Mouse (Mus musculus) kidney, embryonic 16.5 days (tissue): ENCODE measurements around the gene Kcnj12. TPM values are rescaled to one million over a fixed set of nuclear protein-coding genes. Genes with fewer than 3 reads are reported as not detected.

Experiments used
- ATAC-seq: fragments of 200-750 bp; cut with Nextera tagmentation; 2 replicates; pipeline ENCODE4 v1.8.0; 2017; ENCODE audit warnings: moderate TSS enrichment; ENCODE audit not compliant: low FRiP score, low TSS enrichment
- H3K27ac ChIP-seq: fragments of 300-500 bp; sonication (generic); 2 replicates; pipeline ENCODE4 v1.5.1; 2014; ENCODE audit warnings: low read length
- H3K27me3 ChIP-seq: fragments of 300-500 bp; sonication (generic); 2 replicates; pipeline ENCODE4 v1.6.1; 2014; ENCODE audit warnings: low read length, control low read depth, mixed read lengths; ENCODE audit not compliant: insufficient read depth
- H3K36me3 ChIP-seq: fragments of 300-500 bp; sonication (generic); 2 replicates; pipeline ENCODE4 v1.6.1; 2014; ENCODE audit warnings: low read length, control low read depth, mixed read lengths; ENCODE audit not compliant: insufficient read depth
- H3K4me1 ChIP-seq: fragments of 300-500 bp; sonication (generic); 2 replicates; pipeline ENCODE4 v1.6.1; 2014; ENCODE audit warnings: low read length, control low read depth, mixed read lengths; ENCODE audit not compliant: insufficient read depth
- H3K4me2 ChIP-seq: fragments of 300-500 bp; sonication (generic); replicated peaks from 2 replicates; pipeline ENCODE4 v1.6.1; 2014; ENCODE audit warnings: low read depth, low read length
- H3K4me3 ChIP-seq: fragments of 300-500 bp; sonication (generic); 2 replicates; pipeline ENCODE4 v1.5.1; 2014; ENCODE audit warnings: mild to moderate bottlenecking, low read length
- H3K9ac ChIP-seq: fragments of 300-500 bp; sonication (generic); replicated peaks from 2 replicates; pipeline ENCODE4 v1.6.1; 2014; ENCODE audit warnings: low read length
- H3K9me3 ChIP-seq: fragments of 300-500 bp; sonication (generic); 2 replicates; pipeline ENCODE4 v1.6.1; 2016; ENCODE audit warnings: low read length, control low read depth
- WGBS: fragments of 180-500 bp; shearing (Covaris S2); extraction: QIAGEN DNeasy Blood & Tissue Kit; methylation state at CpG from one replicate; pipeline ENCODE4 v1.1.7; 2014; 5-methylcytosine and 5-hydroxymethylcytosine counted together
- polyA plus RNA-seq: library from polyadenylated mRNA; unstranded; fragments of >200 nt; fragmentation: Nextera tagmentation; extraction: Ambion mirVana; gene quantifications from 2 replicates; pipeline ENCODE4 v1.2.1, GENCODE M21; 2015

Kcnj12 gene
- 0.30 and 0.32 TPM in 2 replicates for polyA plus RNA-seq

DNA sequence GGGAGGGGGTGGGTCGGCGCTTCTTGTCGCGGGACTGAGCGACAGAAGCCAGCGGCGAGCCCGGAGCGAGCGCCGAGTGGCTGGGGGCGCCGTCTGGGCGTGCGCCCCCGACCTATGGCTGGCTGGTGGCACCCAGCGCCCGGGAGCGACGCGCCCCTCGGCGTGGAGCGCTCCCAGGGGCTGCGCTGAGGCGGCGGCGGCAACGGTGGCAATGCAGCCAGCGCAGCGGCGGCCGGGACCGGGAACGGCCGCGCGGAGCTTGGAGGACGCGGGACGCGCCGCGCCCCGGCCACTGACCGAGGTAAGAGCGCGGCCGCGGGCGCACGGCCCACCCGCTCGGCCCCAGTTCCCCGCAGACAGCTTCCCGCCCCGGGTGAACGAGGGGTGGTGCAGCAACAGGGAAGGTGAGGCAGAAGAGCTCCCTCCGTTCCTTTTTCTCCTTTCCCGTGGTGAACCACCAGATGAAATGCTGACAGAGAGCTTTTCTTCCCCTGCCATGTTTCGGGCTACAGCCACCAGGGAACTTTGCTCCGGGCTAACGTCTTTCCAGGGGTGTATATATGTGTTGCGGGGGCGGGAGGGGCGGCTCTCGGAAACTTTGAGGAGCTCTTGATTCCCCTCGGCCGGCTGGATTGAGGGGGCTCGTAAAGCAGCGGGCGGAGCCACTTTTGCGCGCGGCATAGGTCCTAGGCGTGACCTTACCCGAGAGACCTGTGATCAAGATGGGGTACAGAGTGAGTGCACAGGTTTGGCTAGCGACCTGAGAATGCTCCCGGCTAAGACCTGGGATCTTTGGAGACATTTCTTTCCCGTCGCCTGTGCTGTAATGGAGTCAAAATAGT, at the start of gene Kcnj12:
Kcnj12 (plus strand) TSS at position 15 of the 842 bp plus-strand sequence.
- peak within 1 kb of the TSS; percentile 45 for H3K9ac ChIP-seq
- peaks cover under 1% of the 10 kb centered on the region; the same call in 1 of the 2 replicates for H3K4me1 ChIP-seq
- H3K36me3 ChIP-seq = no peaks in the 10 kb centered on the region
- under 1% methylated on average over 80 of the region's 81 CpGs for WGBS
- H3K4me3 ChIP-seq = peak within 1 kb of the TSS; percentile 58
- H3K27ac ChIP-seq = no peak within 1 kb of the TSS
- peak within 1 kb of the TSS; percentile 96 for H3K4me2 ChIP-seq
- H3K9me3 ChIP-seq = no peaks in the 10 kb centered on the region
- no peak for ATAC-seq
- H3K27me3 ChIP-seq = peaks cover 57% of the 10 kb centered on the region

GRCm38 (mm10) chr11:60975097-60975496, 47.3 kb upstream of the Kcnj12 start:
- no peaks in the 10 kb centered on the region for H3K27me3 ChIP-seq
- no peak for ATAC-seq
- no peak overlapping the region for H3K4me3 ChIP-seq
- no peak overlapping the region for H3K4me2 ChIP-seq
- 0 out of 2 replicates have a peak, but pooled peaks cover 3% of the 10 kb centered on the region for H3K4me1 ChIP-seq
- H3K36me3 ChIP-seq = no peaks in the 10 kb centered on the region
- H3K9me3 ChIP-seq = no peaks in the 10 kb centered on the region
- no peak overlapping the region for H3K27ac ChIP-seq
- 70% methylated on average over 11 of the region's 11 CpGs for WGBS
- no peak overlapping the region for H3K9ac ChIP-seq

DNA sequence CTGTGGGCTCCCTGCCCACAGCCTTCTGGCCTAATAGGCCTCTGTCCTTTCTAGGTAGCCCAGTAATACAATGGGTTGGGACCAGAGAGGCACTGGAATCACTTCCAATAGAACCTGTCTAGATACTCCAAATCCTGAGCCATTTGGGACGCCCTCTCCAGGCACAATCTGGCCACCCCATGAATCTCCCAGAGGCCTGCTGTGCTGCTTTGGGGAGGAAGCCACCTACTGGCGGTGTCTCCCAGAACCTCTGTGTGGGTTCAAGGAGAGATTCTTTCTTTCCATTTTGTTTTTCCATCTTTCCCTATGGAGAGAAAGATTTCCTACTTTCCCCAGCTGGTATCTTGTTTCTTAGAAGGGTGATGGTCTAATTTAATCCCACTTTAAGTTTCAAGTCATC, 46.1 kb upstream of the Kcnj12 start:
- Histone ChIP-seq H3K9me3 (no peaks in the 10 kb centered on the region), H3K4me3 (no peak overlapping the region), H3K27ac (no peak overlapping the region), H3K9ac (no peak overlapping the region), H3K36me3 (no peaks in the 10 kb centered on the region), H3K27me3 (no peaks in the 10 kb centered on the region), H3K4me2 (no peak overlapping the region), H3K4me1 (0 out of 2 replicates have a peak, but pooled peaks cover 3% of the 10 kb centered on the region)
- 79% methylated on average over 2 of the region's 2 CpGs for WGBS
- no peak for ATAC-seq

GRCm38 (mm10) chr11:60976742-60977141, 45.6 kb upstream of the Kcnj12 start:
- H3K27ac ChIP-seq = no peak overlapping the region
- WGBS = 16% methylated on average over 8 of the region's 8 CpGs
- peak; percentile 70; the same call in 1 of the 2 replicates for ATAC-seq

GRCm38 (mm10) chr11:60977153-60977552, 45.2 kb upstream of the Kcnj12 start:
- WGBS = 43% methylated on average over 3 of the region's 3 CpGs

More at GRCm38 (mm10) chr11:60976742-60977141, 45.6 kb upstream of the Kcnj12 start:
- H3K27me3 ChIP-seq = no peaks in the 10 kb centered on the region
- H3K9ac ChIP-seq = no peak overlapping the region
- 0 out of 2 replicates have a peak, but pooled peaks cover 3% of the 10 kb centered on the region for H3K4me1 ChIP-seq
- no peaks in the 10 kb centered on the region for H3K36me3 ChIP-seq
- no peak overlapping the region for H3K4me3 ChIP-seq
- no peaks in the 10 kb centered on the region for H3K9me3 ChIP-seq
- no peak overlapping the region for H3K4me2 ChIP-seq

DNA sequence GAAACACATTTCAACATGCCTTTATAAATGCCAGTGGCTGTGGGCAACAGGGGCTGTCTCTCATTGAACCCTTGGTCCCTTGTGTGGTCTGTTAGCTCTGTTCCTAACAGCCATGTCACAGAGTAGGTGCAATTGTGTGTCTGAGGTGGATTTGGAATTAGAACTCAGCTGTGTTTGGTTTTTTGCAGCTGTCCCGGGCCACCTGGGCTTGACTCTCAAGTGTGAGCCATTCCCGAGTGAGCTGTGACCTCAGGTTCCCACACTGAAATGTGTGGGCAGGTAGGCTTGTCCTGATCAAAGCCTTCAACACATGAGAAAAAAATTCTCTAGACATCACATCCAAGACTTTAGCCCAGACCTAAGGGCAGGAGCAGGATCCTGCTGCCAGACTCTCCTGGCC, 43.7 kb upstream of the Kcnj12 start:
- 0 out of 2 replicates have a peak, but pooled peaks cover 3% of the 10 kb centered on the region for H3K4me1 ChIP-seq
- no peaks in the 10 kb centered on the region for H3K36me3 ChIP-seq
- H3K9me3 ChIP-seq = no peaks in the 10 kb centered on the region
- H3K9ac ChIP-seq = no peak overlapping the region
- 52% methylated on average over 2 of the region's 2 CpGs for WGBS
- ATAC-seq = no peak
- H3K4me2 ChIP-seq = no peak overlapping the region
- no peaks in the 10 kb centered on the region for H3K27me3 ChIP-seq
- no peak overlapping the region for H3K27ac ChIP-seq
- no peak overlapping the region for H3K4me3 ChIP-seq

More at GRCm38 (mm10) chr11:60977153-60977552, 45.2 kb upstream of the Kcnj12 start:
- peak; percentile 42; the same call in 1 of the 2 replicates for ATAC-seq
- Histone ChIP-seq H3K9me3 (no peaks in the 10 kb centered on the region), H3K9ac (no peak overlapping the region), H3K27ac (no peak overlapping the region), H3K4me3 (no peak overlapping the region), H3K4me2 (no peak overlapping the region), H3K36me3 (no peaks in the 10 kb centered on the region), H3K27me3 (no peaks in the 10 kb centered on the region), H3K4me1 (0 out of 2 replicates have a peak, but pooled peaks cover 3% of the 10 kb centered on the region)

- no peaks in the 10 kb centered on the region for H3K27me3 ChIP-seq
- 0 out of 2 replicates have a peak, but pooled peaks cover 3% of the 10 kb centered on the region for H3K4me1 ChIP-seq
- no peak overlapping the region for H3K9ac ChIP-seq
- WGBS = 89% methylated on average over 5 of the region's 5 CpGs
- H3K27ac ChIP-seq = no peak overlapping the region
- no peak overlapping the region for H3K4me3 ChIP-seq
- H3K9me3 ChIP-seq = no peaks in the 10 kb centered on the region
- H3K36me3 ChIP-seq = no peaks in the 10 kb centered on the region
- ATAC-seq = no peak
- H3K4me2 ChIP-seq = no peak overlapping the region
Measured at GRCm38 (mm10) chr11:60979788-60980187, 42.6 kb upstream of the Kcnj12 start.

DNA sequence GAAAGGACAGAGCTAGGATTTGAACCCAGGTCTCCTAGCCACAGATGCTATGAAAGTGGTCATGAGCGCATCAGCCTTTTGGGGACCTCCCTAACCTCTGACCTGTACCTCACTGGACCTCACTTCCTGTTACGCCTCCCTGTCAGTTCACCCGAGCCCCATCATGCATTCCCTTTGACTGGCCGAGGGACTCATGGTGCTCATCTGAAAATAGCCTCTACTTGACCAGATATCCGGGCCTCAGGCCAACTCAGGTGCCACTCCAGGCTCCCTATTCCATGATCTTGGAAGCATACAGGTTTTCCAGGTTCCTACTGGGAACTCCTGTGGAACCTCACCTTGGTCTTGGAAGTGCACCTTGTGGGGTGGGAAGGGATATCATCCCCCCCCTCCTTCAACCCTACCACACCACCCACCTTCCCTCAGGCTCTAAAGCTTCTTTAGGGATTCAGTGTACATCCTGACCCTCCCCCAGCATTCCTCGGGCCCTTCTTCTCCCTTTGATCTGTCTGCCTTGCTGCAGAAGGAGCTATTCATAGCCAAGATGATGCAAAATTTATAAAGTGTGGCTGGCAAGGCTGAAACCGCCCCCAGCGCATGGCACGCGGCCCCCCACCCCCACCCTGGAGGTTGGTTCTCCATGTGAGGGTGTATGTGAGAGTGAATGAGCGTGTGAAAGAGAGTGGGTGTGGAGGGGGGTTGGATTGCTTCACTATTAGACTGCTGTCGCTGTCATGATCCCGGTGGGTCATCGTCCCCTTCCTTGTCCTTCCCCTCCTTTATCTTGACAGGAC, 40.5 kb upstream of the Kcnj12 start:
- no peak overlapping the region for H3K27ac ChIP-seq
- H3K9ac ChIP-seq = no peak overlapping the region
- WGBS = 60% methylated on average over 14 of the region's 14 CpGs
- no peaks in the 10 kb centered on the region for H3K36me3 ChIP-seq
- H3K4me2 ChIP-seq = no peak overlapping the region
- H3K9me3 ChIP-seq = no peaks in the 10 kb centered on the region
- H3K27me3 ChIP-seq = no peaks in the 10 kb centered on the region
- 0 out of 2 replicates have a peak, but pooled peaks cover 1% of the 10 kb centered on the region for H3K4me1 ChIP-seq
- ATAC-seq = no peak
- H3K4me3 ChIP-seq = no peak overlapping the region

DNA sequence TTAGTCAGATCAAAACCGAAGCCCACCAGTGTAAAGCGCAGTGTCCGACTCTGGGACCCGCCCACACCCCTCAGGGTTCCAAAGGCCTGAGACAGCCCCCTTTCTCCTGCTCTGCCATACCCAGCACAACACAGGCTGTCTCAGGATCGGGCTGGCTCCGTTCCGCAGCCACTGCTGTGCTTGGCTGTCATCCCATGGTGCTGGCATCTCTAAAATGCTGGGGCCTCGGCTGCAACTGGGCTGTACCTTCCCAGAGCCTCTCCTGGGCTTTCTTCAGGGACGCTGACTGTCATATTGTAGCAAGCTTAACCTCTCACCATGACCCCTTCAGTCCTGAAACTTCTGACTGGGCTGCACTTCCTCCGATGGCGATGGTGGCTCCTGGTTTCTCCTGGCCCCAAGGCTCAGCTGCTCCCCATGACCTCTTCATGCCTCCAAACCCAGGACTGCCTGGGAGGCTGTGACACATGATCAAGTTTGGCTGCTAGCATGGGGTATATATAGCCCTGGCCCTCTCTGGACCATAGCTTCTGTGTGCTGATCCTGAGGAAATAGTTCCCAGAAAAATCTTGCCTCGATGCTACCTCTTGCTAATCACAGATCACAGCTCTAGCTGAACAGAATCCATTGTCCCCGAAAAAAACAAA, 37.3 kb upstream of the Kcnj12 start:
- no peak for ATAC-seq
- Histone ChIP-seq H3K4me1 (no peaks in the 10 kb centered on the region), H3K4me2 (no peak overlapping the region), H3K27me3 (no peaks in the 10 kb centered on the region), H3K27ac (no peak overlapping the region), H3K4me3 (no peak overlapping the region), H3K36me3 (no peaks in the 10 kb centered on the region), H3K9me3 (0 out of 2 replicates have a peak, but pooled peaks cover 2% of the 10 kb centered on the region), H3K9ac (no peak overlapping the region)
- WGBS = 71% methylated on average over 13 of the region's 13 CpGs
